Mouse (Mus musculus): ENCODE results near the gene Nos1ap. TPM values are rescaled to one million over a fixed set of nuclear protein-coding genes. Genes with fewer than 3 reads are reported as not detected.

The Nos1ap gene
- total RNA-seq, 2 experiments from 2014 or later: 140 to 141 TPM

DNA sequence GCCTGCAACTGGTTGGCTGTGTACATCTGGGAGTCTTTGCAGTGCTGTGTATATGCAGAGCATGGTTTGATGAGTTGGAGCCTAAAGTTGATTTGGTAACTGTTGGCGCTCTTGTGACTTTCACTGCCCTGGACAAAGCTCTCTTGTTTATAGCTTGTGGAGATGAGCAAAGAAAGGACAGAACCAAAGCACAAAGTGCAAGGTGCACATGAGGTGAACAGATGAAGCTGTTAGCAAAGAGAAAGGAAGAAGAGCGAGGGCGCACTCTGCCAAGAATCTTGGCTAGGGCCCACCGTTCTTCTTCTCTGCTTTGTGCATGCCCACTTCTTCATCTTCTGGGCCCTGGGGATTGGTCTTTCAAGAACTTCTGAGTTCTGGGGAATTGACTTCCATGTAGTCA, 245.8 kb downstream of the Nos1ap start:
- intact Hi-C loops (cut with DNase I): no loop called here

DNA sequence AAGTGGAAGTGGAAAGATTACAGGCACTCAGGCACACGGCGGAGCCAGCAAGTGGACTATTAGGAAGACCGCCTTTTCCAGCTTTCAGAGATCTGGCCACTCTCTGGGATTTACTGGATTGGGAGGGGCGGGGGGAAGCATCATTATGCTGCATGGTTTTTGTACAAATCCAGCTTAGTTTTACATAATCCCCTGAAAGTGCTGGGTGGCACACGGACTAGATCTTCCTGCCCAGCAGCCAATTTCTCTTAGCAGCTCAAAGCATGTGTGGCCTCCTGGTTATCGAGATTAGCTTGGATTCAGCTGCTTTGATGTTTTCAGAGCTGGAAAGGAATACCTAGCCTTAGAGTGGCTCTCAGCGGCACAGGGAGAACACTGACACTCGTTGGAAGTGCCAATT, 246.6 kb downstream of the Nos1ap start:
- intact Hi-C loops (cut with DNase I): no loop called here
- no peak for DNase-seq (ENCODE audit: low spot score in 2 of 2)

More for the DNA sequence above, 245.8 kb downstream of the Nos1ap start:
- DNase-seq (ENCODE audit: low spot score in 2 of 2): no peak

DNA sequence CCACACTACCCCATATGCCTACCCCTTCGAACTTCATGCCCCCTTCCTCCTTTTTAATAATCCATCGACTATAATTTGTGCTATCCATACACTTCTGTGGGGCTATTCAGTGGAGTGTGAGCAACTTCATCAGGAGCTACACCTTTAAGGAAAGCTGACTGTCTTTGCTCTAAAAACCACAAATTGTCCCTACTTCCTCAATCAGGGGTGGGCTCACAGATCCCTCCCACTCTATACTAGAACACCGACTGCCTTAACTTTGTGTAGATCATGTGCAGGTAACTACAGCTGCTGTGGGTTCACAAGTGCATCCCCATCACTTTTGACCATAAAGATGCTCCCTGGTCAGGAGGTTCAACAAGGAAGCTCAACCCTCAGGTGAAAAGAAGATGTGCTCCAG, 249.7 kb downstream of the Nos1ap start:
- DNase-seq (ENCODE audit: low spot score in 2 of 2): no peak
- intact Hi-C loops (cut with DNase I): no loop called here

DNA sequence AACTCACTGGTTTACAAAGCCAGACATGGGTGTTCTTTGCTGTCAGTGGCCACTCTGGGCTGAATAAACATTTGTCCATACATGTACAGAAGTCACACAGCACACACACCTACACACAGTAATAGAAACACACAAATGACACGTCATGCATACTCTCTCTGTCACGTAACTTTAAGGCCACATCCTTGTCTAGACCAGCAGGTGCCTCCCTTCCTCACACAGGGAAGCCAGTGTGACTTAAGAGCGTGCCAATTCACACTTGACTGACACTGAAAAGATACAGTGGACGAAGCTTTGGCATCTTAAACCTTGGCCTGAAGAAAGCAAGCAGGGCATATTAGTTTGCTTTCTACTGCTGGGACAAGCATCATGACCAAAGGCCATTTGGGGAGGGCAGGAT, 256.9 kb downstream of the Nos1ap start:
- DNase-seq (ENCODE audit: low spot score in 2 of 2): peak in 1 of 2 experiments; percentile 26
- intact Hi-C loops (cut with DNase I): no loop called here

DNA sequence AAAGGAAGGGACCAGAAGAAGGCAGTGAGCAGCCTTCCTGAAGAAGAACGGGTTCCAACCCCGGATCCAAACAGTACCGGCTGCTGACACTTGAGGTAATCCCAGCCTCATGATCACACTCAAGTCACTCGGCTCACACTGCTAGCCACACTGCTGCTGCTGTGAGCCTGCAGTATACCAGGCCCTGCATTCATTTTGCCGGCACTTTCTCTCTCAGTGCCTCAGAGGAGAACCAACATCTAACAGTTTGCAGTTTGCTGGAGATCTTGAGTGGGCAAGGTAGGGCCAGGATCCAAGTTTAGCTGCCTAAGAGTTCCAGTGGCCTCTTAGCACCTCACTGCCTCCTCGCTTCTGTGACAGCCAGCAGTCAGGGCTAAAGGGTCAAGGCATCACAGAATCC, 257.7 kb downstream of the Nos1ap start:
- intact Hi-C loops (cut with DNase I): no loop called here
- DNase-seq (ENCODE audit: low spot score in 2 of 2): no peak

DNA sequence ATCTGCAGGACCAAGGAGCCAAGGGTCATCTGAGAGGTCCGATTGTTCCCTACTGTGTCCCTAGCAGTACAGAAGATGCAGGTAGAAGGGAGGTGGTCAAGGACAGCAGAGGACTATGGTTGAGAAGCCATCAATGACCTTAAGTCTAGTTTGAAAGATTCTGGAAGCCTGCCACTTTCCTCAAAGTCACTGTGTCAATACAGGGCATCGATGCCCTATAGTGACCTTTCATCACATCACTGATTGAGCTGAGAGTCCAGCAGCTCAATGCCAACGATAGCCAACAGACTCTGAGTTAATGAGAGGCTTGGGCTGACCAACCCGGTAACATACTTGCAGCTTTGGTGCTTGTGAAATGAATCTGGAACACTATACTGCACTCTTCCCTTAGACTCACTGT, 264.4 kb downstream of the Nos1ap start:
- intact Hi-C loops (cut with DNase I): no loop called here

DNA sequence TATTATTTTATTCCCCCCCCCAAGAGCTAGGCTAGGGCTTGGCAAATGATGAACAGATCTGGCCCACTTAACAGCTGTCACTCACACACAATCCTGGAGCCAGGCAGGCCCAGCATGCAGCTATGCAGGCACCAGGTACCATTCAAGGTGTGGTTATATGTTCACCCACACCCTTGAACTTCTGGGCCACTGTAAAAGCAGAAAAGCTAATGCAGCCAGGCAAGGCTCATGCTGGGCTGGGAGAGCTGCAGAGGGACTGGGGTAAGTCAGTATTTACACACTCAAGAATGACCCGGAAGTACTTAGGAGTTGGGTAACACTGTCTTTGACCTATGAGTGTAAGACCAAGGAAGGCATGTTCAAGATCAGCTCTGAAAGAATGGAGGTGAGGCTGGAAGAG, 265.3 kb downstream of the Nos1ap start:
- intact Hi-C loops (cut with DNase I): no loop called here
- no peak for DNase-seq (ENCODE audit: low spot score in 2 of 2)

More for the DNA sequence above, 264.4 kb downstream of the Nos1ap start:
- no peak for DNase-seq (ENCODE audit: low spot score in 2 of 2)

DNA sequence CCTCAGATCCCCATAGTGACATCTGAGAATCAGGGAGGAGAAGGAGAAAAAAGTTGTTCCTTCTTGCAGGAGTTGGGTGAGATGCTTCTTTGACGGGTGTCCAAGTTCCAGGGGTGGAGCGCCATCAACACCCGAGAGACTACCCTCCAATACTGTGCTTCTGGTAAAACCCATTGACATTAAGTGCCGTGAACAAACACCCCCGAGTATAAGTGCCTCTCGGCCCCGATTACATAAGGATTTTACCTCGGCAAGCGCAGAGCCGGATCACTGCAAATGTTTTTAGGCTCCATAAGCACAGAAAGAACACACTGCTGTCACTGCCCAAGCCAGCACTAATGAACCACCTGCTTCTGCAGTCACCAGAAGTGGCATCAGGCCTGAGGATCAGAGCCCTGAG, 266.7 kb downstream of the Nos1ap start:
- DNase-seq (ENCODE audit: low spot score in 2 of 2): no peak
- intact Hi-C loops (cut with DNase I): no loop called here

DNA sequence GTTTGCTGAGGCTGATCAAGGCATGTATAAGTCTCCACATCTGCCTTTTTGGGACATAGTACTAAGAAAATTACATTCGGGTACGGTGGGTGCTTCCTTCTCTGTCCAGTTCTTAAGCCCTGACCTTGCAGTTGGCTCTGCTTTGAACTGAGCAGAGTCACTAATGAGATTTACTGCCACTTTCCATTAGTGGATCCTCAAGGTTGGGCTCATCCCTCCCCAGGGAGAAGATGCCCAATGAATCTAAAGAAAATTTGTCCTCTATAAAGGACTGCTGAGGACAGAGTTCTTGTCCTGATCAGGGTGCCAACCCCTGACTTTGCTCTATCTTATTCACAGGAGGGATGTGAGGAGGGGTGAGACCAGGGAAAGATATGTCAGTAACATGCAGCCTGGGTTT, 267.6 kb downstream of the Nos1ap start:
- intact Hi-C loops (cut with DNase I): no loop called here
- DNase-seq (ENCODE audit: low spot score in 2 of 2): no peak

DNA sequence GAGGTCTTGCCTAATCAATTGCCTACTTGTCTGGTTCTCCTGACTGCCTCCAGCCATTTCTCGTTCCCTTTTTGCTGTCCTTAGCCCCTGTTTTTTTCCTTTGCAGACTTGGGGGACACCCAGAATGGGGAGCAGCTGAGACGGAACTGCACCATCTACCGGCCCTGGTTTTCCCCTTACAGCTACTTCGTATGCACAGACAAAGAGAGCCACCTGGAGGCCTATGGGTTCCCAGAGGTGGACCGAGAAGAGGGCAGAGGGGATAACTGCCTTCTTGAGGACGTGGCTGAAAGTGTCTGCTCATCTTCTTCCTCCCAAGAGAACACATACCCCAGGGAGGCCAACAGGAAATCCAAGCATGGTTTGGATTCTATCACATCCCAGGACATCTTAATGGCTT, 278.2 kb downstream of the Nos1ap start:
- intact Hi-C loops (cut with DNase I): no loop called here
- no peak for DNase-seq (ENCODE audit: low spot score in 2 of 2)

DNA sequence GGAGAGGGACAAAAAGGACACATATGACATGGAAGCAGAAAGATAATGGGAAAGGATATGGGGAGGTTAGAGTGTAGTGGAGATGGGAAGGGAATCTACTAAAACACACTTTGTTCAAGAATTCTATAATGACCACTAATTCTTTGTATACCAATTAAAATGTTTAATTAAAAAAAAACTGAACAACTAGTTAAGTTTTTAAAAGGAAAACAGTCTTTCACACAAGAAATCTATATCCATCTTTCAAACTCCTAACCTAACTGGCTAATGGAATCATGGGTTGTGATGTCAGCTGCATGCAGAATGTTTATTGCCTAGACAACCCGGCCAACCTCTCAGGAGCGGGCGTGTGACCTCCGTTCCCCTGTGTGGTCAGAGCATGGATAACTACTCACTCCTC, 281.2 kb downstream of the Nos1ap start, which contains the start of gene Spata46:
Gene Spata46 (plus strand): TSS at position 301 of the 400 bp plus-strand sequence.
- DNase-seq (ENCODE audit: low spot score in 2 of 2): no peak
- intact Hi-C loops (cut with DNase I): no loop called here

DNA sequence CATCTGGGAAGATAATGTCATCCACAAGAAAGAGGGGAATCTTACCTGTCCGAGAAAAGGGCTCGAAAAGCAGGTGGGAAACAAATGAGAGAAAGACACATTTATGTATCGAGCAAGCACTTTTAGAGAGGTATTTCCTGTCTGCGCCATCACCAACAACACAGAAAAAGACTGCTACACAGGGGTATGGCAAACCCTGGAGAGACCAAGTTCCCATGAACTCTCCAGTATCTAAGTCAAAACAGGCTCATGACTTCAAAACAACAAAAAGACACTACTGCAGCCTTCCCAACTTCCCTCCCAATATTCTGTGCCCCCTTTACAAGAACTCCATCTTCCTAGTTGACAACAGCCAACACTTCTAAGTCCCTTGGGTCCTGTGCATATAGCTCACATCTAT, 283.4 kb downstream of the Nos1ap start, which contains the start of gene Gm7694:
Gene Gm7694 (minus strand): TSS at position 101 of the 400 bp plus-strand sequence.
- no peak for DNase-seq (ENCODE audit: low spot score in 2 of 2)
- intact Hi-C loops (cut with DNase I): no loop called here

DNA sequence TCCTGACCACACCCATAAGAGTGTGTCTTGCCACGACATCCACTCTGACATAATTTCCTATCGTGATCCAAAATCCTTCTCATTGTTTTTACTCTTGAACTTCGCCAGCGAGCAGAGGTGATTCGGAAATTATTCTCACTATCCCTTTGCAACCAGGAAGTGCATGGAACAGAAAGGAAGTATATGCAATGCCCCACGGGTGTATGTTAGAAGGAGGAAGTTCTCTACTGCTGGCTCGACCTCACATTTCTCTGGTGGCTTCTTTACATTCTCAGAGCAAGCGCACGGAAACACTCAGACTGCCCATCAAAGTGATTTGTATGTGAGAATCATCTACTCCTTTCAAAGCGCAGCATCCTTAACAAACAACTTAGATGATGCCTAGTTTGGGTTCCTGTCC, 284.7 kb downstream of the Nos1ap start:
- no peak for DNase-seq (ENCODE audit: low spot score in 2 of 2)
- intact Hi-C loops (cut with DNase I): no loop called here

DNA sequence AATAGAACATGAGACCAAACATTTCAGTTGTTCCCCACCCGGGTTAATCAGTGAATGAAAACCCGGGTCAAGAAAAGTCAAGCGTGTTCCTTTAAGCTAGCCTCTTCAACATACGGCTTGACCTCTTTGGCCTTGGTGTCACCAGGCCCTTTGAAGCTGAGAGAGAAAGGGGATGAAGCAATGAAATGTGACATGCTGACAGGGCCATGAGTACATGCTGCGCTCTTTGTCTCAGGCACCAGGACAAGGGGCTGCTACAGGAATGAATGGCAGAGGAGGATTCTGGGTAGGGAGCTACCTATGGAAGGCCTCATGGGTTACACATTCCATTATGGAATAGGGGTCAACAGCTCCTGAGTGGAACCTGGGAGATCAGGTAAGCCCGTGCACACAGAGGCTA, 286.6 kb downstream of the Nos1ap start:
- no peak for DNase-seq (ENCODE audit: low spot score in 2 of 2)
- intact Hi-C loops (cut with DNase I): no loop called here

DNA sequence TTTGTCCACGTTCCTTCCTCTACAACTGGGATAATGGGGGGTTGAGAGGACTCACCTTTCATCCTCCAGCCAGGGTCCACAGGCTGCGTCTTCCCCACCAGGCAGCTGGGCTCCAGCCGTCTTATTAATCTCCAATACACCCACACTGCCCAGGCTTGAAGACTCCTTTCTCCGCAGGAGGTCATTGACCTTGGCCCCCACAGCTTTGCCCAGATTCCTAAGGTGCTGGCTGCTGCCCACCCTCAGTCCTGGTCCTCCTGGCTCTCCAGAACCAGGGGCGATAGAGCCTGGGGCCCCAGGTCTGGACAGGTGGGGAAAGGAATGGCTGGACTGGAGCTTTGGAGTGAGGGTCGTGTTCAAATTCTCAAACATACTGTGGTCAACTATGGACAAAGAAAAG, 287.2 kb downstream of the Nos1ap start:
- DNase-seq (ENCODE audit: low spot score in 2 of 2): no peak

DNA sequence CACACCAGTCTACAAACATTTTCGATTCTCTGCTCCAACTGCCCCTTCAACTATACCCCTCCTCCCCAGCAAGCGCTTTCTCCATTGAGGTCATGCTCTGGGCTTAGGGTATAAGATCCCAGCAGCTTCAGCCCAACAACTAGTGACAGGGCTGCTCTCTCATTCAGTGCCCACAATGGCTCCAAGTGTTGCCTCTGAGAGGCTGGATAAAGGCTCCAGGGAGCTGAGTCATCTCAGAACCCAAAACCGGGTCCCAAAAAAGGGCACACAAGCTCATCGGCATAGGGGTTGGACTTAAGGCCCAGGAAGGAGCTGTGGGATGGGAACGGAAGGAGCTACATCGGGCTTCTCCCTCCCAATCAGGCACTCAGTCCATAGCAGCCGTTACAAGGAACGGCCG, 288.0 kb downstream of the Nos1ap start:
- no peak for DNase-seq (ENCODE audit: low spot score in 2 of 2)
- intact Hi-C loops (cut with DNase I): no loop called here

More for the DNA sequence above, 287.2 kb downstream of the Nos1ap start:
- intact Hi-C loops (cut with DNase I): no loop called here

DNA sequence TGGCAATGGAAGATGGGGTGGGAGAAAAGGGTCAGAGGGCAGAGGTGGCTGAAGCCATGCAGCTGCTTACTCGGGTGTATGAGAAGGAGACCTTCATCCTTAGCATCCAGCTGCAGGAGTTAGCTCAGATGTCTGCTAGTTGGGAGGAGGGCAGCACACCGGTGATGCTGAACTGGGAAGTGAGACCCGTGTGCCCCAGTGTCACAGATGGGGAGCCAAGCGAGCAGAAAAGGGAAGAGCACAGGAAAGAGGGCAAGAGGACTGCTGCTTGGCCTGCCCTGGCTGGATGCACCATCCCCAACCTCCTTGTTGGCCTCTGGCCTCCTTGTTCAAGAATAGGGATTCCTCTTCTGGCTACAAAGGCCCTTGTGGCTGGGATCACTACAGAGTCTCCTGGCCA, 290.2 kb downstream of the Nos1ap start:
- intact Hi-C loops (cut with DNase I): loop anchor here (10.0 kb wide), 1 partner anchor 285 kb away; the partner anchor contains the start of gene Nos1ap
- DNase-seq (ENCODE audit: low spot score in 2 of 2): no peak

DNA sequence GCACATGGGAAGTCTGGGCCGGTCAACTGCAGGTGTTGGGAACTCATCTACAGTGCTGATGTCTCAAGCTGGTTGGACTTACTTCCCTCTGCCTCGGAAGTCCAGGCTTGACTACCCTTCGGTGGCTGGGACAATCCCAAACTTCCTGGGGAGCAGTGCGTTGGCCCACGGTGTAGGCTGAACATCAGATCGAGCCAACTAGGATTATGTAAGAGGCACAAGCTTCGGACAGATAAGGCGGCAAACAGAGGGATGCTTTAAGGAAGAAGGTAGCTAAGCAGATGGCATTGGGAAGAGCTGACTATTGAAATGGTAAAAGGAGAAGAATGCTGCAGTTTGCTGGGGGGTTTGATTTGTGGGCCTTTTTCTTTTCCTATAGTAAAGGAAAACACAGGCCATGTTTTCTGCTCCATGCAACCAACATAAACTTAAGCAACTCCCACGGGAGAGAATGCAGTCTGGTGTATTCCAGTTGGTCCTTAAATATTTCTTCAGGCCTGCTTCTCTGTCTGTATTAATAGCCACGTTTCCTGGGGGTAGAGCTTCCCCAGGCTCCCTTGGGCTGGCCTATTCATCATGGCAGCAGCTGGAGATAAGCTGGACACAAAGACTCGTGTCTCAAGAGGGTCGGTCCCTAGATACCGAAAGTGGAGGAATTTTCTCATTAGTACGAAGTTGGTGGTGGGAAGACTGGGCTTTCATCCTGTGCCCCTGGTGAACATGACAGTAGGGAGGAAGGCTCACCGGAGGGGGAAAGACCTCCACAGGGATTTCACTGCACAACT, 294.7 kb downstream of the Nos1ap start:
- intact Hi-C loops (cut with DNase I): loop anchor here (5.0 to 10.0 kb wide), 3 partner anchors 197 to 542 kb away; partner anchors contain the start of gene Nos1ap
- DNase-seq (ENCODE audit: low spot score in 2 of 2): no peak

DNA sequence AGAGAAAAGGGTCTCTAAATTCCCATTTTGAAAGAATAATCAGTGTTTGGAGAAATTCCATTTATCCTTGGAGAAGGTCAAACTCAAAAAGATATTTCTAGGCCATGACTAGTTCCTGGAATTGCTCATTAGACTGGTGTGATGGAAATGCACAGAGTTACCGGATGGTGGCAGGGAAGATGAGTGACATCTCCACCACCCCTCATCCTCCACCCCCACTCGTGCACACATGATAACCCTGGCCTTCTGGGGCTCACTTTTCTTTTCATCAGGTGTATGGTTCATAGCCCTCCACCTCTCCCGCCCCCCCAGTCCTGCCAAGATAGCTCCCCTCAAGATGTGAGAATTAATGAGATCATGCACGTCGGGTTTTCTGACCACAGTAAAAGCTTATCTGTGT, 296.4 kb downstream of the Nos1ap start:
- intact Hi-C loops (cut with DNase I): loop anchor here (5.0 to 10.0 kb wide), 3 partner anchors 199 to 544 kb away; partner anchors contain the start of gene Nos1ap
- DNase-seq (ENCODE audit: low spot score in 2 of 2): no peak

DNA sequence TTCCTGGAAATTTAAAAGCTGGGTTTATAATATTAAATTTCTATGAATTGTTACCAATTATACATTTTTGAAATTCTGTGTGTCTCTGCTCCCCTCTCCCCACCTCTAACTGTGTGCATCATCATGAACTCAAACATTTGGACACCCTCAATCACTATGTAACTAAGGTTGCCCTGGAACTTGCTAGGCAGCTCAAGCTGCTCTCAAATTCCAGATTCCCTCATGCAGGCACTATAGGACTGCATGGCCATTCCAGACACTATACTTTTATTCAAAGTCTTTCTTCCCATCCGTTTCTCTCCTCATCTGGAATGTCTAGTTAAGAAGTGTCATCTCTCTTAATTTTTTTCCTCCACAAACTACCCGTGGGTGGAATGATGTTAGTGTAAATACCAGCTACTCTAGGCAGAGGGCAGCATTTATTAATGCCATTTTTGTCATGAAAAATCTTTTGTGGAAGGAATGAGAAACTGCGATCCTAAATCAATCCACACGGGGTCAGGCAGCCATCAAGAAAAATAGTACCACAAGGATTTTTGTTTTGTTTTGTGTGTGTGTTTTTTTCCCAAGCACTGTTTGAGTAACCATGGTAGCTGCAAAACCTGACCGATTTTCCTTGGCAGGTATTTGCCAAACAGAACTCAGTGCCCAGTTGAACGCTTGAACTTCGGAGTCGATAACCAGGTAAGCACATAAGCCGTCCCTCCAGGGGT, 297.3 kb downstream of the Nos1ap start:
- DNase-seq (ENCODE audit: low spot score in 2 of 2): peak; percentile 75 to 91
- intact Hi-C loops (cut with DNase I): loop anchor here (1.0 to 10.0 kb wide), 4 partner anchors 200 to 545 kb away; partner anchors contain the start of gene Nos1ap

Data from left cerebral cortex, postnatal 14 days (tissue).